Mouse (Mus musculus) hindbrain, embryonic 16.5 days (tissue): ENCODE data around the gene Vwa5b2. TPM values are rescaled to one million over a fixed set of nuclear protein-coding genes. Genes with fewer than 3 reads are reported as not detected.

Source experiments
- ATAC-seq: fragments of 200-750 bp; cut with Nextera tagmentation; 2 replicates; pipeline ENCODE4 v1.8.0; 2017; ENCODE audit warnings: moderate TSS enrichment, moderate library complexity
- H3K27ac ChIP-seq: fragments of 300-500 bp; sonication (generic); 2 replicates; pipeline ENCODE4 v1.5.1; 2014; ENCODE audit warnings: low read depth, mild to moderate bottlenecking, control low read depth, low read length, moderate library complexity
- H3K27me3 ChIP-seq: fragments of 300-500 bp; sonication (generic); replicated peaks from 2 replicates; pipeline ENCODE4 v1.6.1; 2014; ENCODE audit warnings: low read length; ENCODE audit not compliant: control insufficient read depth, insufficient read depth
- H3K36me3 ChIP-seq: fragments of 300-500 bp; sonication (generic); 2 replicates; pipeline ENCODE4 v1.6.1; 2014; ENCODE audit warnings: mild to moderate bottlenecking, low read length, moderate library complexity, mixed read lengths; ENCODE audit not compliant: control insufficient read depth, insufficient read depth
- H3K4me1 ChIP-seq: fragments of 300-500 bp; sonication (generic); 2 replicates; pipeline ENCODE4 v1.6.1; 2014; ENCODE audit warnings: low read depth, low read length; ENCODE audit not compliant: control insufficient read depth, insufficient read depth
- H3K4me2 ChIP-seq: fragments of 300-500 bp; sonication (generic); 2 replicates; pipeline ENCODE4 v1.6.1; 2014; ENCODE audit warnings: mild to moderate bottlenecking, low read length, control low read depth, moderate library complexity
- H3K4me3 ChIP-seq: fragments of 300-500 bp; sonication (generic); 2 replicates; pipeline ENCODE4 v1.5.1; 2014; ENCODE audit warnings: mild to moderate bottlenecking, low read length, control low read depth, moderate library complexity
- H3K9ac ChIP-seq: fragments of 300-500 bp; sonication (generic); 2 replicates; pipeline ENCODE4 v1.6.1; 2014; ENCODE audit warnings: low read depth, mild to moderate bottlenecking, control low read depth, low read length, moderate library complexity
- H3K9me3 ChIP-seq: fragments of 300-500 bp; sonication (generic); 2 replicates; pipeline ENCODE4 v1.6.1; 2014; ENCODE audit warnings: mild to moderate bottlenecking, low read length, moderate library complexity; ENCODE audit not compliant: control insufficient read depth
- WGBS: fragments of 180-500 bp; shearing (Covaris S2); extraction: QIAGEN DNeasy Blood & Tissue Kit; methylation state at CpG from one replicate; pipeline ENCODE4 v1.1.7; 2014; 5-methylcytosine and 5-hydroxymethylcytosine counted together
- polyA plus RNA-seq: library from polyadenylated mRNA; unstranded; fragments of >200 nt; fragmentation: Nextera tagmentation; extraction: Ambion mirVana; gene quantifications from 2 replicates; pipeline ENCODE4 v1.2.1, GENCODE M21; 2015

Vwa5b2 gene
- polyA plus RNA-seq, 1 experiment from 2014 or later: 36.8 TPM

DNA sequence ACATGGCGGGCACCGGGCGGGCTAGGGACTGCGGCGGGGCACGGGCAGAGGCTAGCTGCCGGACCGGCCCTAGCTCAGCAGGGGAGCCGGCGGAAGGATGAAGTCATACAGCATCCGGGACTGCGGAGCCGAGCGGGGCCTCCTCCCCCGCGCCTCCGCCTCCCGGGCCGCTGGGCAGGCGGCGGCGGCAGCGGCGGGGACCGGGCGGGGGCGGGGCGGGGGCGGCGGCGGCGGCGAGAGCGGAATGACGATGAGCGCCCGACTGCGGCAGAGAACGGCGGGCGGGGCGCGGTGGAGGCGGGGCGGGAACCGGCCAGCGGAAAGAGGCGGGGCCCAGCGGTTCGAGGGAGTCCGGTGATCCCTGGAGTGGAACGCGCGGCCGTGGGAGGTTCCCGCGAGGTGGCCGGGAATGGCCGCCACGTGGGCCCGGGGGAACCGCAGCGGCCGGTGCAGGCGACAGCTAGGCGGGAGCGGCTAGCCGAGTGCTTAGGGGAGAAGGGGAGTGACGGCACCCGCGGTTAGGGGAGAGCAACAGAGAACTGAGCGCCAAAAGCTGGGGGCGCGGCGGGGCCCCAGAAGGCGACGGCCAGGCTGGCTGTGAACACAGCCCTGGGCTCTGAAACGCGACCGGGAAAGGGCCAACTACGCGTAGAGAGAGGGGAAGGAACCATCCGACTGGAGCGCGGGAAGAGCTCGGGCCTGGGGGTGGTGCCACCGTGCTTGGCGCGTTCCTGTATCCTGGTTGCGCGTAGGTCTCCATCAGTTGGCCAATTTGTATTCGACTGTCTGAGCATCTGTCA is 32.1 kb downstream of the Vwa5b2 start, which contains the start of gene Camk2n2:
Gene Camk2n2 (minus strand): TSS at position 97 of the 800 bp plus-strand sequence.
- Histone ChIP-seq H3K4me2 (peak within 1 kb of the TSS; percentile 72), H3K9me3 (no peaks in the 10 kb centered on the region), H3K27ac (peak within 1 kb of the TSS; percentile 97), H3K36me3 (no peaks in the 10 kb centered on the region), H3K4me1 (peaks cover 16% of the 10 kb centered on the region), H3K9ac (peak within 1 kb of the TSS; percentile 81), H3K27me3 (no peaks in the 10 kb centered on the region), H3K4me3 (peak within 1 kb of the TSS; percentile 91)
- ATAC-seq: peak; percentile 53
- 0% methylated on average over 56 of the region's 92 CpGs for WGBS

DNA sequence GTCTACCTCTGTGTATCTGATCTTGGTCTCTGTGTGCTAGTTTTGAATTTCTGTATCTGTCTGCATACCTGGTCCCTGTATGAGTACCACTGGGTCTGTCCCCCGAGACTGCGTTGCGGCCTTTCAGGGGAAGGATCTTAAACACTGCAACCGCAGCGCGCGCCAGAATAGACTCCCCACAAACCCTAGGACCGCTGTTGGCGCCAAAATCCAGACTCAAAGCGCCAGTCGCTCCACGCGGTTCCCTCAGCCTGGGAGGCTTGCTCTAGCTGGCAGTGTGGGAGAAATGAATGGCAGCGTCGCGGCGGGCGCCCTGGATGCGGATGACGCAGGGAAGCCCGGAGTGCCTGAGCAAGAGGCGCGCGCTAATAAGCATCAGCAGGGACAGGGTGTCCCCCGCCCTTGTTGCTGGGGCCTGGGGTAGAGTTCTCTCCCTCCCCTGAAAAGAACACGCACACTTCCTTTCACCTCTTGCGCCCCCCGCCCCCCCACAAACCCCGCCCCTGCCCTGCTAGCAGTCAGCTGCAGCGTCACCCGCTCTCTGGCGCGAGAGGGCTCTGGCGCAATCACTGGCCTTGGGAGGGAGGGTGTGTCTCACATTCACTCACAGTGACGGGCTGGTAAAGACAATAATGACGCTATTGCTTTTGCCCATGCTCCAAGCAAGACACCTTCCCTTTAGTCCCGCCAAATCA is 32.9 kb downstream of the Vwa5b2 start:
- peaks cover 16% of the 10 kb centered on the region for H3K4me1 ChIP-seq

DNA sequence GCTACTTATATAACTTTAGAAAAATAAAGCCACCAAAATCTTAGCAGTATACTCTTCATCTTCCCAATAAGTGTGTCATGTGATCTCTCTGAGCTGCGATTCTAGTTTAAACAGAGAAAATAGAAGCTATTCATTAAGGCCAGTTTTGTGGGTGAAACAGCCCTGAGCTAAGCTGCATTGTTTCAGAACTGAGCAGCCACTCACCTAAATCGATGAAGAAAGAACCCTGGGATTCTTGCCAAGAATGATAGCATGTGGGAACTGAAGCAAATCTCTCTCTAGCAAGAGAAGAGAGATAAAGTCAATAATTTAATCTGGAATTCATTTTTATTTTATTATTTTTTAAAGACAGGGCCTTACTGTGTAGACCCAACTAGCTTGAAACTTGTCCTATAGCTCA is 33.9 kb downstream of the Vwa5b2 start:
- Histone ChIP-seq H3K27ac (no peak overlapping the region), H3K4me1 (peaks cover 16% of the 10 kb centered on the region), H3K27me3 (no peaks in the 10 kb centered on the region), H3K9me3 (no peaks in the 10 kb centered on the region), H3K36me3 (no peaks in the 10 kb centered on the region), H3K4me3 (no peak overlapping the region), H3K9ac (no peak overlapping the region), H3K4me2 (no peak overlapping the region; the same call in 1 of the 2 replicates)
- WGBS: 33% methylated on average over 2 of the region's 2 CpGs
- no peak for ATAC-seq

More for the DNA sequence above, 32.9 kb downstream of the Vwa5b2 start:
- no peaks in the 10 kb centered on the region for H3K36me3 ChIP-seq
- H3K27ac ChIP-seq: peak overlapping the region; percentile 97
- ATAC-seq: peak; percentile 72
- peak overlapping the region; percentile 72 for H3K4me2 ChIP-seq
- H3K9me3 ChIP-seq: no peaks in the 10 kb centered on the region
- H3K27me3 ChIP-seq: no peaks in the 10 kb centered on the region
- H3K9ac ChIP-seq: peak overlapping the region; percentile 81
- WGBS: 1% methylated on average over 32 of the region's 37 CpGs
- H3K4me3 ChIP-seq: peak overlapping the region; percentile 91

DNA sequence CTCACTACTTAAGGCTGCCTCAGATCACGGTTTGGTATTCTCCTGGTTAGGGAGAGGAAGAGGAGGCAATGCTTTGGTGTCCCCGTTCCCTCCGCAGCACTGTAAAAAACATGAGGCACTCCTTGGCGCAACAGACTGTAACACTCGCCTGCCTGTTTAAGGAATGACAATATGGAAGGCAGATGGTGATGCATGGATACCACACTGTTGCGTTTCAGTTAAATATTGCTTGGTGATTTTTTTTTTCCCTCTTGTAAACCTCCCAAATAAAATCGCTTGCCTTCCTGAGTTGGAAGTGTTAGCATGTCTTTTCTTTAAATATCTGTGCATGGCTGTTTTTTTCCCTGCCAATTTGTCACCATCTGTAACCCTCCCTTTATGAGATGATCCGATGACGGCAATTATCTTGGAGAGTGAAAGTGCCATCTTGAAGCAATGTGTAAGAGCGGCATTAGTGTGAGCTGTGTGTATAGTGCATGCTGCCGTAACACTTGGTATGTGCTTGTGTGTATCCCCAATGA is 39.7 kb downstream of the Vwa5b2 start:
- no peak overlapping the region for H3K27ac ChIP-seq
- WGBS: 43% methylated on average over 11 of the region's 11 CpGs
- peak overlapping the region; percentile 87; the same call in 1 of the 2 replicates for H3K9ac ChIP-seq
- 0 out of 2 replicates have a peak, but pooled peaks have one; percentile 25 for ATAC-seq
- peak overlapping the region; percentile 92 for H3K4me2 ChIP-seq
- peaks cover 3% of the 10 kb centered on the region; the same call in 1 of the 2 replicates for H3K36me3 ChIP-seq
- no peaks in the 10 kb centered on the region for H3K9me3 ChIP-seq
- H3K4me3 ChIP-seq: peak overlapping the region; percentile 68
- no peaks in the 10 kb centered on the region for H3K27me3 ChIP-seq
- peaks cover 14% of the 10 kb centered on the region for H3K4me1 ChIP-seq

DNA sequence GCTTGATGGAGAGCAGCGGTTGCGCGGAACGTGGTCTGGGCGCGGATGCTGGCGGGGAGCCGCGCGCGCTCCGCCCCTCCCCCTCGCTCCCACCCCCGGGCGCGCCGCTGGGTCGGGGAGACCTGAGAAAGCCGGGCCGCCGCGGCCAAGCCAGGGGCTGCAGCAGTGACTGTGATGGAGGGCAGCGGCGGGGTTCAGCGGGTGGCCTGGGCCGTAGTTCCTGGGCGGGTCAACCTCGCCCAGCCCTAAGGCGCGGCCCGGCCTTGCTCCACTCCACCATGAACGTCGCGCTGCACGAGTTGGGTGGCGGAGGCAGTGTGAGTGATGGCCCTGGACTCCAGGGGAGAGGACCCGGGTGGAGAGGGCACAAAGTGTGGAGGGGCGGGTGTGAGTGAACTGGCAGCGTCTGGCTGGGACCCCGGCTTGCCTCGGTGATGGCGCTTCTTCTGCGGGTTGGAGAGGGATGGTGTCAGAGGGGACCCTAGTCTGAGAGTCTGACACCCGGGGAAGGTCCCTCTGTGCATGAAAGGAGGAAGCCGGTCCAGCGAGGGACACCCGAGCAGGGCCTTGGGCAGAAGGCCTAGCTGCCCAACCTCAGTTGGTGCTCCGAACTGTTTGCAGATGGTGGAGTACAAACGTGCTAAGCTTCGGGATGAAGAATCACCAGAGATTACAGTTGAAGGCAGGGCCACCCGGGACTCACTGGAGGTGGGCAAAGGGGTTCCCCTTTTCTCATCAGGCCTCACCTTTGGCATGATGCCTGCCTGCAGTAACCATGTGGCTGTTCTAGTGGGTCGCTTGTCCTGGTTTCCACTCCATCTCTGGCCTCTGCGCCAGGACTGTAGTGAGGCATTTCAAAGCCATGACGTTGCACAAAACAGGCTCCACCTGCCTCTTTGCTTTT is 40.7 kb downstream of the Vwa5b2 start, which contains the start of gene Ece2:
Gene Ece2 (plus strand): TSS at position 98 of the 904 bp plus-strand sequence.
- H3K27me3 ChIP-seq: no peaks in the 10 kb centered on the region
- H3K27ac ChIP-seq: peak within 1 kb of the TSS; percentile 76
- peaks cover 3% of the 10 kb centered on the region; the same call in 1 of the 2 replicates for H3K36me3 ChIP-seq
- peaks cover 14% of the 10 kb centered on the region for H3K4me1 ChIP-seq
- peak within 1 kb of the TSS; percentile 87 for H3K9ac ChIP-seq
- peak within 1 kb of the TSS; percentile 92 for H3K4me2 ChIP-seq
- peak within 1 kb of the TSS; percentile 68 for H3K4me3 ChIP-seq
- no peaks in the 10 kb centered on the region for H3K9me3 ChIP-seq
- peak; percentile 65 for ATAC-seq
- WGBS: 5% methylated on average over 53 of the region's 54 CpGs

DNA sequence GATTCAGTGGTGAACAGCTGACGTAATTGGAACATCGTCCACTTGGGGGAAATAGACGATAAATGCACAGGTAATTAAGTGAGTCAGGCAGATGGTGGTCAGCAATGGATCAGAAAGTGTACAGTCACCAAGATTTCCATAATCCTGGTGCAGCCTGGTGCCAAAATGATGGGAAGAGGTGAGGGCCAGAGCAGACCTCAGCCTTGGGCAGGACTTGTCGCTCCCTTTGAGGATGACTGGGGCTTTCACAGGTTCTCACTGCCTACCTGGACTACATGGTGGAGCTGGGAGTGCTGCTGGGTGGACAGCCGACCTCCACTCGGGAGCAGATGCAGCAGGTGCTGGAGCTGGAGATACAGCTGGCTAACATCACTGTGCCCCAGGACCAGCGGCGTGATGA is 48.1 kb downstream of the Vwa5b2 start:
- H3K9ac ChIP-seq: no peak overlapping the region
- no peak for ATAC-seq
- no peak overlapping the region for H3K4me3 ChIP-seq
- WGBS: 75% methylated on average over 8 of the region's 8 CpGs
- no peaks in the 10 kb centered on the region for H3K9me3 ChIP-seq
- no peak overlapping the region for H3K4me2 ChIP-seq
- no peak overlapping the region for H3K27ac ChIP-seq
- no peaks in the 10 kb centered on the region; the same call in 1 of the 2 replicates for H3K4me1 ChIP-seq
- H3K36me3 ChIP-seq: peaks cover 1% of the 10 kb centered on the region; the same call in 1 of the 2 replicates
- no peaks in the 10 kb centered on the region for H3K27me3 ChIP-seq

DNA sequence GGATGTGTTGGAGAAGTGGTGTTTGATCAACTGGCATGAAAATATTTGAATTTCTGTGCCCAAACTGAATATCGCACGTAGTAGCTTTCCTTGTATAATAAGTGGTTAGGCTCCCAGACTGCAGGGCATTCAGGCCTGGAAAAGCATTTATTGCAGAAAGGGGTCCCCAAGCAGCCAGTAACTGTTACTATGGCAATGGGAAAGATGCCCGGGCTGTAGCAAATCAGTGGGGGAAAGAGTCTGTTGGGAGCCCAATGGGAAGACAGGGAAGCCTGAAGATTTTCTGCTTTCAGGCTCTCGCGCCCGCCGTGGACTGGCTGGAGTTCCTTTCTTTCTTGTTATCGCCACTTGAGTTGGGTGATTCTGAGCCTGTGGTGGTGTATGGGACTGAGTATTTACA is 49.1 kb downstream of the Vwa5b2 start:
- peak; percentile 68; the same call in 1 of the 2 replicates for ATAC-seq
- 45% methylated on average over 8 of the region's 8 CpGs for WGBS
- Histone ChIP-seq H3K4me3 (no peak overlapping the region), H3K4me2 (peak overlapping the region; percentile 18), H3K9me3 (no peaks in the 10 kb centered on the region), H3K27ac (peak overlapping the region; percentile 59), H3K9ac (no peak overlapping the region), H3K36me3 (no peaks in the 10 kb centered on the region), H3K4me1 (no peaks in the 10 kb centered on the region; the same call in 1 of the 2 replicates), H3K27me3 (no peaks in the 10 kb centered on the region)

DNA sequence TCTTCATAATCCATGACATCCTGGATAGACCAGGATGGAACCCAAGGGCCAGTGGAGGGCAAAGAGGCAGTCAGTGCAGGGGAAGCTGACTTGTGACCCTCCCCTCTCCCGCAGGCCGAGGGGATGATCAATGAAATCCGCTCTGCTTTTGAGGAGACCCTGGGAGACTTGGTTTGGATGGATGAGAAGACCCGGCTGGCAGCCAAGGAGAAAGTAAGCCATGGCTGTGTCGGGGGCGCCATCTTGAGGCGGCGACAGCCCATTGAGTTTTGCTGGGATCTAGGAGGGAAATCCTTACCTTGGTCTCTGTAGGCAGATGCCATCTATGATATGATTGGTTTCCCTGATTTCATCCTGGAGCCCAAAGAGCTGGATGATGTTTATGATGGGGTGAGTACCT is 52.9 kb downstream of the Vwa5b2 start:
- Histone ChIP-seq H3K4me3 (no peak overlapping the region), H3K36me3 (peaks cover 3% of the 10 kb centered on the region; the same call in 1 of the 2 replicates), H3K27ac (no peak overlapping the region), H3K27me3 (no peaks in the 10 kb centered on the region), H3K9ac (no peak overlapping the region), H3K4me2 (no peak overlapping the region), H3K4me1 (no peaks in the 10 kb centered on the region; the same call in 1 of the 2 replicates), H3K9me3 (no peaks in the 10 kb centered on the region)
- peak; percentile 68 for ATAC-seq
- WGBS: 1% methylated on average over 8 of the region's 8 CpGs
